Mouse (Mus musculus) heart, embryonic 14.5 days (tissue): Measurements from ENCODE around the gene Lrmp. TPM values are rescaled to one million over a fixed set of nuclear protein-coding genes. Genes with fewer than 3 reads are reported as not detected.

ENCODE experiments used
- ATAC-seq: fragments of 200-750 bp; cut with Nextera tagmentation; 2 replicates; pipeline ENCODE4 v1.8.0; 2017; ENCODE audit warnings: low read depth, moderate TSS enrichment; ENCODE audit not compliant: insufficient number of reproducible peaks, insufficient read depth, low FRiP score
- H3K27ac ChIP-seq, 2 experiments: fragments of 200-500 bp in 1 of 2; fragments of 300-500 bp in 1 of 2; sonication (generic) in 1 of 2; replicated peaks in 1 of 2; 2 replicates each; pipeline ENCODE4 v1.5.1; 2012 to 2014; ENCODE audit warnings: low read depth in 2 of 2, low read length in 2 of 2, control low read depth in 1 of 2, mild to moderate bottlenecking in 1 of 2, mixed read lengths in 1 of 2; ENCODE audit not compliant: control insufficient read depth in 1 of 2, insufficient read depth in 1 of 2
- H3K27me3 ChIP-seq: fragments of 300-500 bp; sonication (generic); 2 replicates; pipeline ENCODE4 v1.6.1; 2014; ENCODE audit warnings: mild to moderate bottlenecking, low read length, control low read depth; ENCODE audit not compliant: control insufficient read depth, insufficient read depth
- H3K36me3 ChIP-seq: fragments of 300-500 bp; sonication (generic); 2 replicates; pipeline ENCODE4 v1.6.1; 2014; ENCODE audit warnings: mild to moderate bottlenecking, control low read depth, low read length, mixed read lengths; ENCODE audit not compliant: control insufficient read depth, insufficient read depth
- H3K4me1 ChIP-seq, 2 experiments: fragments of 200-500 bp in 1 of 2; fragments of 300-500 bp in 1 of 2; sonication (generic) in 1 of 2; 2 replicates each; pipeline ENCODE4 v1.6.1; 2012 to 2014; ENCODE audit warnings: low read length in 2 of 2, control low read depth in 1 of 2, mixed read lengths in 1 of 2; ENCODE audit not compliant: control insufficient read depth in 2 of 2, insufficient read depth in 2 of 2
- H3K4me2 ChIP-seq: fragments of 300-500 bp; sonication (generic); 2 replicates; pipeline ENCODE4 v1.6.1; 2014; ENCODE audit warnings: mild to moderate bottlenecking, low read length
- H3K4me3 ChIP-seq, 2 experiments: fragments of 200-500 bp in 1 of 2; fragments of 300-500 bp in 1 of 2; sonication (generic) in 1 of 2; 2 replicates each; pipeline ENCODE4 v1.5.1; 2012 to 2014; ENCODE audit warnings: low read length in 2 of 2, mild to moderate bottlenecking in 2 of 2, control low read depth in 1 of 2, low read depth in 1 of 2, moderate library complexity in 1 of 2; ENCODE audit not compliant: control insufficient read depth in 1 of 2, insufficient read depth in 1 of 2
- H3K9ac ChIP-seq: fragments of 300-500 bp; sonication (generic); 2 replicates; pipeline ENCODE4 v1.6.1; 2014; ENCODE audit warnings: mild to moderate bottlenecking, low read length
- H3K9me3 ChIP-seq: fragments of 300-500 bp; sonication (generic); 2 replicates; pipeline ENCODE4 v1.6.1; 2016; ENCODE audit warnings: low read length, control low read depth; ENCODE audit not compliant: control insufficient read depth
- WGBS: fragments of 180-500 bp; shearing (Covaris S2); extraction: QIAGEN DNeasy Blood & Tissue Kit; methylation state at CpG from one replicate; pipeline ENCODE4 v1.1.7; 2014; 5-methylcytosine and 5-hydroxymethylcytosine counted together
- polyA plus RNA-seq: library from polyadenylated mRNA; unstranded; fragments of >200 nt; fragmentation: Nextera tagmentation; extraction: Ambion mirVana; gene quantifications from 2 replicates; pipeline ENCODE4 v1.2.1, GENCODE M21; 2014

Lrmp gene
- polyA plus RNA-seq, 1 experiment from 2014 or later = 1.4 TPM

DNA sequence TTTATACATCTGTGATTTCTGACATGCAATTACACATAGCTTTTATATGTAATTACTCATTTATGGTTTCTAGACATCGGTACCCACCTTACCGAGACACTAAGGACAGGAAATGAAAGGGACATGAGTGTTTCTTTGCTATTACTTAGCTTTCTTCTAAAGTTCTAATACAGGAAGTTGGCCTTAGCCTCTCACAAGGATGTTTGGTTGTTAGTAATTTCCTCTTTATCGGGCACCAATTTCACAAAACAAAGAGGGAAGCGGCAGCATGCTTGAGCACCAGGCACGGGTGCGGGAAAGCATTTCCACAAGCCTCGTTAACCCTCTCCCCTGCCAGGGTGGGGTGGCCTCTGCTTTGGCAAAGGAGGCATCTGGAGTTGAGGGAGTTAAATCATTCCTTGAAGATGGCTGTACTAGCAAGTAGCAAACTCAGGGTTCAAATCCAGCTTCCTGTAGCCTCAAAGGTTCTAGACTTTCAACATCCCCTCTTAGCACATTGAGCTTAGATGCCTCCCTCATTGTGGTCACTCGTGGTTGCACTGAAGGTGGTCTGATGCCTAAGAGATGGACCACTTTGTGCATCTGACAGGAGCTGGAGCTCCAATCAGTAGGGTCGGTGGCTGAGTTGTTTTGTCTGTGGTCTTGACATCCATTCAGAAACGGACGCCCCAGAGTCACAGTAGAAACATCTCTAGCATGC, 24.5 kb downstream of the Lrmp start:
- no peak overlapping the region for H3K27ac ChIP-seq
- H3K27me3 ChIP-seq = no peaks in the 10 kb centered on the region
- peaks cover 0 to 2% of the 10 kb centered on the region in 2 experiments; a peak in 1 of 4 replicates for H3K4me1 ChIP-seq
- 64% methylated on average over 11 of the region's 11 CpGs for WGBS
- no peaks in the 10 kb centered on the region for H3K9me3 ChIP-seq
- H3K4me3 ChIP-seq = no peak overlapping the region
- no peak overlapping the region for H3K9ac ChIP-seq
- ATAC-seq = no peak
- H3K4me2 ChIP-seq = no peak overlapping the region
- no peaks in the 10 kb centered on the region for H3K36me3 ChIP-seq

DNA sequence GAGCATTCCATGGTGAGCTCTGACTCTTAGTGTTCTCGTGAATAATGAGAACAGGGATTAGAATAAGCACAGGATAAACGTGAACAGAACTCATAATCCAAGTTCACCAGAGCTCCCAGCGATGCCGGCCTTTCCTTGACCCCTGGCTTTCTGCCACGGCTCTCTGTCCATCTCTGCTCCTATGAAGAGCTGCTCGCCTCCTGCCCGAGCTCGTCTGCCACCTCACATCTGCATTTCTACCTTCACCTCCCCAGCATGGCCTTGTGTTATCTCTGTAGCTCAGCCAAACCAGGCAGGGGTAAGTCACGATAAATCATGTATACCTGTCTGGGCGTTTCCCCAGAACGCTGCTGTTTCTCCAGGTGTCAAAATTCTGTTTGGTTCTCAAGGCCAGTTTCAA, 25.3 kb downstream of the Lrmp start:
- H3K4me2 ChIP-seq = no peak overlapping the region
- peaks cover 0 to 2% of the 10 kb centered on the region in 2 experiments; a peak in 1 of 4 replicates for H3K4me1 ChIP-seq
- H3K27me3 ChIP-seq = no peaks in the 10 kb centered on the region
- 43% methylated on average over 11 of the region's 11 CpGs for WGBS
- no peak overlapping the region for H3K27ac ChIP-seq
- no peak for ATAC-seq
- no peaks in the 10 kb centered on the region for H3K36me3 ChIP-seq
- no peaks in the 10 kb centered on the region for H3K9me3 ChIP-seq
- no peak overlapping the region for H3K9ac ChIP-seq
- H3K4me3 ChIP-seq = no peak overlapping the region

DNA sequence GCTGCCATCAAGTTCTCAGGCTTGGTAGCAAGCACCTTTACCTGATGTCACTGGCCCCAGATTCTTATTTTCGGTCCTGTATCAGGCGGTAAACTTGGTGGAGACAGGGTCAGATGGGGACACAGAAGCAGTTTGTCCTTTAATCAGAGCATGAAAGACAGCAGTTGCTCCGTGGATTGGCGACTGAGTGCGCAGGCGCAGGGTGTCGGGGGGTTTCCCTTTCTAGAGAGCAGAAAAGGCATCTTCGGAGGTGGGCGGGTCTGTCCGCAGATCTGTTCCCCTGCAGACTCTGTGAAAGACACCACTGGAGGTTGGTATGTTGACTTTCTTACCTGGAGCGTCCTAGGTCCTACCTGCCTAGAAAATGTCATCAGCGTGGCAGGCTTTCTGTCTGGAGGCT, 26.4 kb downstream of the Lrmp start:
- Histone ChIP-seq H3K36me3 (no peaks in the 10 kb centered on the region), H3K9me3 (no peaks in the 10 kb centered on the region), H3K4me2 (no peak overlapping the region), H3K27me3 (no peaks in the 10 kb centered on the region), H3K27ac (no peak overlapping the region), H3K4me1 (peaks cover 0 to 2% of the 10 kb centered on the region in 2 experiments; a peak in 1 of 4 replicates), H3K4me3 (no peak overlapping the region), H3K9ac (no peak overlapping the region)
- ATAC-seq = no peak
- WGBS = 88% methylated on average over 12 of the region's 12 CpGs

DNA sequence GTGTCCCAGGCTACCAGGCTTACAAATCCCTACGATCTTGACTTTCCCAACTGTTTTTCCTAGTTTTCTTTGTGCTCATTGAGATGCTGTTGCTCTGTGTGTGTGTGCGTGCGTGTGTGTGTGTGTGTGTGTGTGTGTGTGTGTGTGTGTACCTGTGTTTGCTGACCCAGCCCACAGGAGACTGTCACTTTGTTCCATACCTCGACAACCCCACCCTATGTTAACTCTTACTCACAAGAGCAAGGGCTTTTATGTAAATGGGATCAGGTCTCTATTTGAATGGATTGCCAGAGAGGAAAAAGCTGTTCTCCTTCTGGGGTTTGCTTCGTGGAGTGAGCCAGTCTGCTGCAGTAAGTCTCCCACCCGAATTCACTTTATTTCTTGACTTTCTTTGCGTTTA, 29.7 kb downstream of the Lrmp start:
- ATAC-seq = no peak
- peaks cover 0 to 2% of the 10 kb centered on the region in 2 experiments; a peak in 2 of 4 replicates for H3K4me1 ChIP-seq
- no peaks in the 10 kb centered on the region for H3K27me3 ChIP-seq
- no peak overlapping the region for H3K27ac ChIP-seq
- no peak overlapping the region for H3K4me3 ChIP-seq
- H3K36me3 ChIP-seq = no peaks in the 10 kb centered on the region
- no peaks in the 10 kb centered on the region for H3K9me3 ChIP-seq
- no peak overlapping the region for H3K4me2 ChIP-seq
- 74% methylated on average over 7 of the region's 7 CpGs for WGBS
- no peak overlapping the region for H3K9ac ChIP-seq

DNA sequence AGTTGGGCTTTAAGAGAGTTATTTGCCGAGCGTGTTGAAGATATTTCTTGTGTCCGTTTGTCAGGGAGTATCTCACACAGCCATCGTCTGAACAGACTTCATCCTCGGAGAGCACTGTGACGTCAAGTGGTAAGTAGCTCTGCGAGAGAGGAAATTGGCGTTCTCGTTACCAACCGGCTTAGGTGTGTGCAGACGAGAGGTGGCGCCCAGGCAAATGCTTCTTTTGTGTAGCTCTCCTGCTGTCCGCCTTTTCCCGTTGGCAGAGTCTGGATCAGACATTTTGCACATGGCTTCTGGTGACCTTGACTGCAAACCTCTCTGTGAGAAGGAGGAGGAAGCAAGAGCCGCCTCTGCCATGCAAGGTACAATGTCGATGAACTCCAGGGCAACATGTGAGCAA, 32.3 kb downstream of the Lrmp start:
- no peaks in the 10 kb centered on the region for H3K36me3 ChIP-seq
- H3K9me3 ChIP-seq = no peaks in the 10 kb centered on the region
- no peak overlapping the region for H3K4me2 ChIP-seq
- H3K27ac ChIP-seq = no peak overlapping the region
- H3K4me1 ChIP-seq = no peaks in the 10 kb centered on the region; a peak in 1 of 4 replicates
- no peak overlapping the region for H3K4me3 ChIP-seq
- H3K27me3 ChIP-seq = no peaks in the 10 kb centered on the region
- no peak for ATAC-seq
- 71% methylated on average over 16 of the region's 16 CpGs for WGBS
- no peak overlapping the region for H3K9ac ChIP-seq

DNA sequence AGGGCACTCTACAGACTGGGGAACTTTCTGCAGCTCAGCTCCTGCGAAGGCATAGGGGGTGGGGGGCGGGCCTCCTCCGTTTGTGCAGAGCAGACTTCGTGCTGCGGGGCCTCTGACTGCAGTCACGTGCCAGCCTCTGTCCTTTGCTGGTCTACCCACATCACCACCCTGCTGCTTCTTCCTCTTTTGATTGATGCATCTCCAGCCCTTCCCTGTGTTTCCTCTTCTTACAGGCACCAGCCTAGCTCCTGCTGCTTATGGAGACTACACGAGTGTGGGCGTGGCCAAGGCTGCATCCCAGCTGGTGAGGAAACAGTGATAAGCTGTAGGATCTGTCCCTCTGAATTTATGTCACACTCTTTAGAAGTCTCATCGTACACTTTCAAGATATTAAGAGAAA, 33.6 kb downstream of the Lrmp start:
- Histone ChIP-seq H3K36me3 (no peaks in the 10 kb centered on the region), H3K4me2 (no peak overlapping the region), H3K4me1 (no peaks in the 10 kb centered on the region; a peak in 1 of 4 replicates), H3K27ac (no peak overlapping the region), H3K27me3 (no peaks in the 10 kb centered on the region), H3K4me3 (no peak overlapping the region), H3K9me3 (no peaks in the 10 kb centered on the region), H3K9ac (no peak overlapping the region)
- no peak for ATAC-seq
- 35% methylated on average over 9 of the region's 9 CpGs for WGBS

DNA sequence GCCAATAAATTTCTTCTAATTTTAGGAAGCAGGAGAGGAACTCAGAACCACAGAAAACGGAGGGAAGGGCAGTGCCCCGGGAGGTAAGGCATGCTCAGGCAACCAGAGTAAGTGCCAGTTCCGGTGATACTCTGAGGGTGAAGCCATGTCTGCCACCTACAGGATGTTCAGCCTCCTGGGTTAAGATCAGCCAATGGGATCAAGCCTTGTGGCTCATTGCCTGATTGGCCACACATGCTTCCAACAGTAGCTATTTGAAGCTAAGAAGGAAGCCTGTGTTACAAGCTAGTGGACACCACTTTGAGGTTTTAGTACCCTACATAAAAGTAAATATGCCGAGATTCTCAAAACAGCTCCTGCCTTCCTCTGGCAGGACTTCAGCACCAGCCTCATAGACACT, 43.2 kb downstream of the Lrmp start:
- Histone ChIP-seq H3K4me3 (no peak overlapping the region), H3K4me1 (no peaks in the 10 kb centered on the region), H3K27ac (no peak overlapping the region), H3K9me3 (0 out of 2 replicates have a peak, but pooled peaks cover under 1% of the 10 kb centered on the region), H3K36me3 (no peaks in the 10 kb centered on the region), H3K9ac (no peak overlapping the region), H3K27me3 (no peaks in the 10 kb centered on the region), H3K4me2 (no peak overlapping the region)
- 61% methylated on average over 4 of the region's 4 CpGs for WGBS
- no peak for ATAC-seq

DNA sequence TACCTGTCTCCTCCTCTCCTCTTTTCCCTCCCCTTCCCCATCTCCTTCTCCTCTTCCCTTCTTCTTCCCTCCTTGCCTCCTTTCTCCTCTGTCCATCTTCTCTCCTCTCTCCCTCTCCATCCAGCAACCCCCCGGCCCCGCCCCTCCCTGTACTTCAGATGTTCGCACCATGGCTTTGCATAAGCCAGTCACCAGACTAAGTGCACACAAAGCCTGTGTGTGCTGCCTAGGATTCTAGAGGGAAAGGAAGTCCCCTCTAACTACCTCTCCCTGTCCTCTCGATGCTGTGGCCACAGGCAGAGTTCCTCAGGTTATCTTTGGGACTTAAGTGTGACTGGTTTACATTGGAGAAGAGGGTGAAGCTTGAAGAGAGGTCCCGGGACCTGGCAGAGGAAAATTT, 45.1 kb downstream of the Lrmp start:
- Histone ChIP-seq H3K4me1 (no peaks in the 10 kb centered on the region), H3K36me3 (no peaks in the 10 kb centered on the region), H3K9me3 (peaks cover 12% of the 10 kb centered on the region; the same call in 1 of the 2 replicates), H3K27me3 (no peaks in the 10 kb centered on the region), H3K9ac (no peak overlapping the region), H3K27ac (no peak overlapping the region), H3K4me3 (no peak overlapping the region), H3K4me2 (no peak overlapping the region)
- ATAC-seq = no peak
- 36% methylated on average over 5 of the region's 5 CpGs for WGBS
